Mouse (Mus musculus): Measurements from ENCODE around the gene Smg1. TPM values are rescaled to one million over a fixed set of nuclear protein-coding genes. Genes with fewer than 3 reads are reported as not detected.

Gene Smg1
- 22.5 TPM for polyA plus RNA-seq (2017; shearing (Covaris generic))

DNA sequence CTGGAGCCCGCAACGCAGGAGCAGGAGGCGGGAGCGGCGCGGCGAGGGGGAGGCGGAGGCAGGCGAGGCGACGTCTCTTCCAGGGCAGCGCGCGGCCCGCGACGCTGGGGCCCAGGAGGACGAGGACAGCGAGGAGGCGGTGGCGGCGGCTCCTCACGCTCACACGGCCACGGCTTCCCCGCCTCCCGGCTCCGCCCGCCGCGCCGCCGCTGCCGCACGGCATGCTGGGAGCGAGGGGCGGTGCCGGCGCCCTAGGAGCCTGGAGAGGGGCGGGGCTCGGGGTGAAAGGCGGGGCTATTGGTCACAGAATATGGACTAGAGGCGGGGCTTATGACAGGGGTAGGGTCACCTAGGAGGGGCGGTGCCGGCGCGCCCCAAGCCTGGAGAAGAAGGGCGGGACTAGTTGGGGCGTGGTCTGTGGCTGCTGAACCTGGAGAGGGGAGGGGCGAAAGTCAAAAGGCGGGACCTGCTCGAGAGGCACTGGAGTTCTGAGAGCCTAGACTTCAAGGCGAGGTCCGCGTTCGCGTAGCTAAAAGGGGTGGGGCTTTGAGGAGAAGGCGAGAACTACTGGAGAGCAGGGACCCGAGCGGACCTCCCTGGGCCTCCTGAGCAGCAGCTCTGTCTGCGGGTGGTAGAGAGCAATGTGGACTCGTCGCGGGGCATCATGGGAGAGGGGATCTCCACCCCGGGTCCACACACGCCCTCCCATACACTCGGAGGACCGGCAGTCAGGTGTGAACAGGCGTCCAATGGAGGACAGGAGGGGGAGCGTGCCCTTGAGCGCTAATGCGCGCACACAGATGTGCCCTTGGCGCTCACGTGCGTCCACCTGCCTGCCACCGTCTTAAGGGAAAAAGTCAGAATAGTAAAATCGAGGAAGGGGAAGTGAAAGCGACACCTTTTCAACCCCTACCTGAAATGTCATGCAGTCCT, at the start of gene Smg1:
Smg1 (minus strand) TSS at position 218 of the 933 bp plus-strand sequence.

DNA sequence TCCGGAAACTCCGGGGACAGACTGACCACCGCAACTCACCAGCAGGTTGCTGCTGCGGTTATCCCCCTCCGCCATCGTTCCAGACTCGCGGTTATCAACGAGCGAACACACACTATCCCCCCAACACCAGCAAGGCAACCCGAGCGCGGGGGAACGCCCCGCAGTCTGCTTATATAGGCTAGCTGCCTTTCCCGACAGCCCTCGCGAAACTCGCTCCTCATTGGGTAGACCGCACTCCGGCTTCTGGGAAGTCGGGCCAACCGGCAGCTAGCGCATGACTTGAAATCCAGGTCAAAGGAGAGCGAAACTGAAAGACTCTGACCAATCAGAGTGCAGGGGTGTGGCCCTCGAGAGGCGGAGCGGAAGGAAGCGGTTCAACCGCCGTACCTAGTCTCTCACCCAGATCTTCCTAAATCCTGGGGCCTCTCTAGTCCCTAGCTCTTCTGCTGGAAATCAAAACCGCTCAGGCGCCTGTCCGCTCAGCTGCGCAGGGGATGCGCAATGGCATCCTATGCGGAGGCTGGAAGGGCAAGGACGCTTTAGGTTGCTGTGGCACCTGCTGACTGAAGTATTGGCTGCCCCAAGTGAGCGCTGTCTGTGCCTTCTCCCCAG, 113.9 kb downstream of the Smg1 start, which contains the start of gene Arl6ip1:
Arl6ip1 (minus strand) TSS at position 233 of the 612 bp plus-strand sequence.

GRCm38 (mm10) chr7:118115877-118116568, 127.4 kb downstream of the Smg1 start, which contains the start of gene Rps15a:
Gene Rps15a (minus strand): TSS chr7:118116188.

Other genes with a start within 250 kb of the Smg1 start
- 825 TPM for gene Rps15a, start 127.5 kb downstream of the Smg1 start, polyA plus RNA-seq (2017; shearing (Covaris generic))
- gene Arl6ip1, start 114.0 kb downstream of the Smg1 start, polyA plus RNA-seq (2017; shearing (Covaris generic)), result 674 TPM
- 0.63 TPM for gene Syt17, start 204.6 kb upstream of the Smg1 start, polyA plus RNA-seq (2017; shearing (Covaris generic))
- 0.89 TPM for gene Itpripl2, start 248.3 kb upstream of the Smg1 start, polyA plus RNA-seq (2017; shearing (Covaris generic))